Mouse (Mus musculus) ES-Bruce4 (cell line): Measurements from ENCODE around the gene Rin3.

ENCODE experiments used
- CTCF ChIP-seq: IDR thresholded peaks from one replicate; pipeline ENCODE4 v1.8.1; 2011; ENCODE audit warnings: low read depth, low read length
- POLR2A ChIP-seq: IDR thresholded peaks from one replicate; pipeline ENCODE4 v1.8.1; 2011; ENCODE audit warnings: low read length; ENCODE audit not compliant: insufficient read depth

GRCm38 (mm10) chr12:102395537-102395936 lies 112.7 kb downstream of the Rin3 start:
- TF ChIP-seq CTCF (no peak), POLR2A (no peak)
